Mouse (Mus musculus) small intestine, adult 2 months (tissue): ENCODE data around the gene Cxxc4.

Experiments used
- CTCF ChIP-seq: fragments of 200-500 bp; IDR thresholded peaks from 2 replicates; pipeline ENCODE4 v1.5.1; 2012; ENCODE audit warnings: low read depth, mild to moderate bottlenecking, control low read depth, inconsistent platforms, low read length, moderate library complexity, mixed read lengths; ENCODE audit not compliant: insufficient replicate concordance, insufficient read length; ENCODE audit errors: extremely low read depth
- POLR2A ChIP-seq: fragments of 200-500 bp; IDR thresholded peaks from 2 replicates; pipeline ENCODE4 v1.6.1; 2012; ENCODE audit warnings: low read depth, mild to moderate bottlenecking, control low read depth, inconsistent platforms, low read length, moderate library complexity

DNA sequence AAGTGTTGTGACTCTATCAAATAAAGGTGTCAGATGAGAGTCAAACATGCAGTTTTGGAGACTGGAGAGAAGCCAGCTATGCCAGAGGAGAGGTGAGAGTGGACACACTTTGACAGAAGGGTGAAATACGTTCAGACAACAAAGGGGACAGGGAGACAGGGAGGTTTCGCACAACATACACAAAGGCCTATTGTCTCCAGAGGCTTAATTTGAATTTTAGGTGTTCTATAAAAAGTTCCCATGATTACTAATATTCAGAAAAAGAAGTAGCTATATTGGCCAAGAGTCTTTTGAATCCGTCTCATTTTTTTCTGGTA lies 67.2 kb downstream of the Cxxc4 start:
- no peak for TF ChIP-seq POLR2A
- TF ChIP-seq CTCF, result no peak
